Mouse (Mus musculus) layer of hippocampus, adult 11-12 months (tissue): ENCODE measurements around the gene Zp3.

Experiments used
- DNase-seq: peaks from one replicate; pipeline ENCODE4 v3.0.0; 2022; ENCODE audit warnings: low spot score

Gene Zp3

GRCm38 (mm10) chr5:135962125-135962491 is 17.8 kb upstream of the Zp3 start:
- no peak for DNase-seq

GRCm38 (mm10) chr5:135962492-135963279 is 17.2 kb upstream of the Zp3 start:
- peak; percentile 98 for DNase-seq

DNA sequence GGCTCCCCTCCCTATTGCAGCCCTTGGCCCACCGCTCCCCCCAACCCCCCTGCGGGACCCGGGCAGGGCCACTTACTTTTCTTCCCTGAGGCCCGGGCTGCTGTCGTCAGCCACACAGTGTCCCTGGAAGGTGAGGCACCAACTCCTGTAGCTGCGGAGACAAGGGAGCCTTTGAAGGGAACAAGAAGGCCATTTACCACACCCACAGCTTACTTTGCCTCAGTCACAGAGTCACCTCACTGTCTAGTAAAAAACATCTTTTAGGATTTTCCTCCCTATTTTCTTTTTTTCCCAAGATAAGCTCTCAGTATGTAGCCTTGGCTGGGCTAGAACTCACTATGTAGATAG is 16.6 kb upstream of the Zp3 start:
- no peak for DNase-seq

GRCm38 (mm10) chr5:135965501-135965930 is 14.4 kb upstream of the Zp3 start:
- no peak for DNase-seq

GRCm38 (mm10) chr5:135966866-135967265 is 13.0 kb upstream of the Zp3 start:
- no peak for DNase-seq

DNA sequence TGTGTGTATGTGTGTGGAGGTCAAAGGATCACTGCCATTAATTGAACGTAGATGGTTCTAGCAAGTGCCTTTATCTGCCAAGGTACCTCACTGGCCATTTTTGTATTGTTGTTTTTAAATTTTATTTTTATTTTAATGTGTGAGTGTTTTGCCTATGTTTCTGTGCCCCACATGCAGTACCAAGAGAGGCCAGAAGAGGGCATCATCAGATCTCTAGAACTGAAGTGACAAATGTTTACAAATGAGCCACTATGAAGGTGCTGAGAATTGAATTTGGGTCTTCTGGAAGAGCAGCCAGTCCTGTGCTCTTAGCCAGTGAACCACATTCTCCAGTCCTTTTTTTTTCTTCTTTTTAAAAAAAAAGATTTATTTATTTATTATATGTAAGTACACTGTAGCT is 11.1 kb upstream of the Zp3 start:
- DNase-seq, result peak; percentile 63

DNA sequence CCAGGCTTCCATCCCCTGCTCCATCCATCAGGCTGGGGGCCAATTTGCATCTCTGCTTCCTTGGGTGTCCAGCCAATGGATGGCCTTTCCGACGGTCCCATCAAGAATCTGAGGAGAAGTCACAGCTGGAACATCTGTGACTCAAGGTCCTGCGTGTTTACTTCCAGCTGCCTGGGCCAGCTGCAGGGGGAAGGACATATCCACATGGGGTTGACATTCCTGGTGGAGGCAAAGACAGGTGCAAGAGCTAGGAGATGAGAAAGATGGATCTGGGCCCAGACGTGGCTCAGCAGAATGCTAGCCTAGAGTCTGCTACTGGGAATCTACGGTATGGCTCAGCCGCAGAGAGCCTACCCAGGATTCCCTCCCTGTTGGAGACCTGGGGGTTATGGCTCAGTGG is 9.7 kb upstream of the Zp3 start:
- DNase-seq, result no peak

GRCm38 (mm10) chr5:135971876-135972275 is 8.0 kb upstream of the Zp3 start:
- no peak for DNase-seq

DNA sequence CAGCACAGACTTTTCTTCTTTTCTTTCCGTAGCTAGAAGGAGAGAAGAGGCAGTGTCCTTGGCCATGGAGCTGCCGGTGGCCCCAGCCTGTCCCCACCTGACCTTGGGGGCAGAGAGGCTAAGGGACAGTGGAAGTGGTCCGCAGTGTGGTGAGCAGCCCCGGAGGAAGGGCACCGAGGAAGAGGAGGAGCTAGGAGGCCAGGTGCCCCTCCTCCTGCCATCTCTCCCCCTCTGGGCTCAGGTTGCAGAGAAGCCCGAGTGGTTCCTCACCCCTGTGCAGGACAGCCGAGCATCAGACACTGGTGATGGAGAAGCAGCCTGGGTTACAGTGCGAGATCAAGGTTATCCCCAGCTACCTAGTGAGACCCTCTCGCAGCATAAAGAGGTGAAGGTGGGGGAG is 5.5 kb upstream of the Zp3 start, which contains the start of gene Ssc4d:
TSS of gene Ssc4d (minus strand) at position 167 of the 400 bp plus-strand sequence.
- no peak for DNase-seq

- DNase-seq, result no peak
These were observed 3.8 kb upstream of the Zp3 start for GRCm38 (mm10) chr5:135975893-135976668.

- no peak for DNase-seq
These were observed 518 bp upstream of the Zp3 start for GRCm38 (mm10) chr5:135979381-135979780.

DNA sequence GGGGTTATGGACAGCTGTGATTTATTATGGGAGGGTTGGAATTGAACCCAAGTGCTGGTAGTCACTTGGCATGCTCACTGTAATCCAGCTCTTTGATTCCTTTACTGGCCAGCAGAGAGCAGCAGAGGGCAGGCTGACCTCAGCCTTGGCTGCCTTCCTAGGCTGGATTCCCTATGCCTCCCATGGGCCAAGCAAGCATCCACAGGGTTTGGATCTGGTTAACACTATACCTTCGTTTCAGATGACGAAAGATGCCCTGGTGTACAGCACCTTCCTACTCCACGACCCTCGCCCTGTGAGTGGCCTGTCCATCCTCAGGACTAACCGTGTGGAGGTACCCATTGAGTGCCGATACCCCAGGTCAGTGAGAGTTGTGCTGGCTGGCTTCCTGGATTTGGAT is 2.5 kb downstream of the Zp3 start:
- no peak for DNase-seq

DNA sequence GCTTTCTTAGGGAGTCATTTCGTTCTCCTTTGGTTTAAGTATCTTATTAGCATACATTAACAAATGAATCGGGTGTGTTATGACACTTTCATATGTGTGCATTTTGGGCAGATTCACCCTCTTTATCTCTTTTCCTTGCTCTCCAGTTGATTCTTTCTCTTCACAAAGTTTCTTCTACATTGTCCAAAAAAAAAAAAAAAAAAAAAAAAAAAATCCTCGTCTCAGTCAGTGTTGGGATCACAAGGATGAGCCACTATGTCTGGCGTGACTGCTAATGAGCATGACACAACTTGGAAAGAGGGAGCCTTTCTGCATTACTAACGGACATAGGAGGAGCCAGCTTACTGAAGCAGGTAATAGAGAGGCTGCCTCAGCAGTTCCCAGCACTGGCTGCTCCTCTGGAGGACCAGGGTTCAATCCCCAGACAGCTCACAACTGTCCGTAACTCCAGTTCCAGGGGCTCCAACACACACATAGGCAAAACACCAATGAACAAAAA is 4.7 kb downstream of the Zp3 start:
- no peak for DNase-seq

DNA sequence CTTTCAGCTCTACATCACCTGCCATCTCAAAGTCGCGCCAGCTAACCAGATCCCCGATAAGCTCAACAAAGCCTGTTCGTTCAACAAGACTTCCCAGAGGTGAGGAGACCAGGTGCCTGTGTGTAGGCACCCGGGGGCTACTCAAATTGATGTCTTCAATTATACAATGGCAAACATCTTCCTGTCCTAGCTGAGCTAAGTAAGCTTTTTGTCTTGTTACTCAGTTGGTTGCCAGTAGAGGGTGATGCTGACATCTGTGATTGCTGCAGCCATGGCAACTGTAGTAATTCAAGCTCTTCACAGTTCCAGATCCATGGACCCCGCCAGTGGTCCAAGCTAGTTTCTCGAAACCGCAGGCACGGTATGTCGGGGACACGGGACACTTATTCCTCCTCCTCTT is 7.3 kb downstream of the Zp3 start:
- no peak for DNase-seq

GRCm38 (mm10) chr5:135990601-135991000 is 10.7 kb downstream of the Zp3 start:
- no peak for DNase-seq

DNA sequence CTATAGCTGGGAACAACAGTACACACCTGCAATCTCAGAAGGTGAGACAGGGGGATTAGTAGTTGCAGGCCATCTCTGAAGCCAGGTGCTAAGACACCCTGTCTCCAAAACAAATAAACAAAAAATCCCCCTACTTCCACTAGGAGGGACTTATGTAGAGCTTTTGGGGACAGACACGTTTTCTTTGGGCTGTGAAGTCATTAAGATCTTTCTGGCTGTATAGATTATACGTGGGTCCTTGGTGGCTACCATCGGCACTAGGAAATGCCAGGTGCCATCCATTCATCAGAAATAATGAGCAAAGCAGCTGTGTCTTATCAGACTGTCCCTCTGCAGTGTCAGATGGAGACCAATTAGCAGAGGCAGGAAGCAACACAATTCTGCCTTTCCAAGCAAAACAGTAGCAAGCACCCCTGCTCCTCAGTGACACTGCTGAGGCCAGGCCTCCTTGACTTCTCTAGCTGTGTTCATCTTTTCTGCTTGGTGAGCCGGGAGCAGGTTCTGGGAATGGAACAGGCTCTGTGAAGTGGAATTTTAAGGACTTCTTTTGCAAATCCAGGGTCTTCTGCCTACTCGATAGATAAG is 13.6 kb downstream of the Zp3 start:
- DNase-seq, result no peak

DNA sequence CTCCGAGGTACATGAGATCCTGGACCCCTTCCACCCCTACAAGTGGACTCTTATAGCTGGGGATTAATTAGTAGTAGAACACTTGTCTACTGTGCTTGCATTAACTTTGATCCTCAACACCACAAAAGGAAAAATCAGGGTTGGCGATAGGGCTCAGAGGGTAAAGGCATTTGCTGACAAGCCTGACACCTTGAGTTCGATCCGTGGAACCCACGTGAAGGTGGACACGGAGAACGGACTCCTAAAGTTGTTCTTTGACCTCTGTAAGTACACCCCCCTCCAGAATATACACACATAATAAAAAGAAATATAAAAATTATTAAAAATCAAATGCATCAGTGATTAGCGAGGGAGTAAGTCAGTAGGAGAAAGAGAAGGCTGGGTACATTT is 14.4 kb downstream of the Zp3 start:
- no peak for DNase-seq

GRCm38 (mm10) chr5:135994725-135995687 is 15.1 kb downstream of the Zp3 start, which contains the start of gene Dtx2:
Gene Dtx2 (plus strand): TSS chr5:135994800.
- peak; percentile 92 for DNase-seq

GRCm38 (mm10) chr5:135996162-135996561 is 16.3 kb downstream of the Zp3 start:
- DNase-seq, result no peak

GRCm38 (mm10) chr5:136001222-136001621 is 21.3 kb downstream of the Zp3 start:
- no peak for DNase-seq

DNA sequence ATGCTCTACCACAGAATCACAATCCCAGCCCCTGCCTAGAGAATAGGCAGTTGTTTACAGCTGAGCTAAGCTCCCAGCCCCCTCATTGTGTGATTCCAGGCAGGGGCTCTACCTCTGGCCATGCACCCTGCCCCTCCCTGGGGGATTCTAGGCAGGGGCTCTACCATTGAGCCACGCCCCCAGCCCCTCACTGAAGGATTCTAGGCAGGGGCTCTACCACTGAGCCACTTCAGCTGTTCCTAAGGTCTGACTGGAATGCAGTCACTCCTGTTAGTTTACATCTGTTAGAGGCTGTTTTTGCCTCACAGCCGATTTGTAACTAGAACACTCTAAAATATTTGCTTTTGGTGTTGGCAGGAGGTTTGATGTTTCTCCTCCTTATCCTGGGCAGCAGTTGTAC is 22.4 kb downstream of the Zp3 start:
- no peak for DNase-seq

GRCm38 (mm10) chr5:136002751-136003151 is 22.9 kb downstream of the Zp3 start:
- no peak for DNase-seq
